Mouse (Mus musculus): ENCODE results near the gene Gm47959. TPM values are rescaled to one million over a fixed set of nuclear protein-coding genes. Genes with fewer than 3 reads are reported as not detected.

The Gm47959 gene
- polyA plus RNA-seq, 1 experiment: not detected

DNA sequence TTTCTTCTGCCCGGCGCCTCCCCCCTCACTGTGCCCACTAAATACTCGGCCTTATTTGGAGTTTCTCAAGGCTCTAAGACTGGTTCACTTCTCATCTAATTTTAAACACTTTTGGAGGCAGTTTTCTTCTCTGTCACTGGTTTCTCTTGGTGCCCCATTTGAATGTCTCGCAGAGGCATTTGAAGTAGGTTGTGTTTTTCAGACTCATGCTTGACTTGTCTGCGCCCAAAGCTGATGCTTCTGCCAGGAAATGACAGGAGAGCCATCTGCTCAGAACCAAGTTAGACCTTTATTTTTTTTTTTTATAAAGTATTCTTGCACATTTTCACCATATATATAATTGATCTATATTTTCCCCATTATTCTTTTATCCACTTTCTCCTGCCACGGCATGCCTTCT is 13.6 kb upstream of the Gm47959 start:
- Histone ChIP-seq H3K27ac (ENCODE audit: insufficient read depth, low read length) (no peak overlapping the region), H3K4me1 (ENCODE audit: control insufficient read depth, insufficient read depth, low read length) (0 out of 2 replicates have a peak, but pooled peaks cover 1% of the 10 kb centered on the region), H3K4me3 (ENCODE audit: insufficient read depth, low read length) (no peak overlapping the region)
- TF ChIP-seq POLR2A (IDR thresholded peaks at IDR 0.05; ENCODE audit: extremely low read depth, insufficient read depth, low read length) (no peak), CTCF (IDR thresholded peaks at IDR 0.05; ENCODE audit: extremely low read depth, insufficient read depth, low read length) (no peak)

DNA sequence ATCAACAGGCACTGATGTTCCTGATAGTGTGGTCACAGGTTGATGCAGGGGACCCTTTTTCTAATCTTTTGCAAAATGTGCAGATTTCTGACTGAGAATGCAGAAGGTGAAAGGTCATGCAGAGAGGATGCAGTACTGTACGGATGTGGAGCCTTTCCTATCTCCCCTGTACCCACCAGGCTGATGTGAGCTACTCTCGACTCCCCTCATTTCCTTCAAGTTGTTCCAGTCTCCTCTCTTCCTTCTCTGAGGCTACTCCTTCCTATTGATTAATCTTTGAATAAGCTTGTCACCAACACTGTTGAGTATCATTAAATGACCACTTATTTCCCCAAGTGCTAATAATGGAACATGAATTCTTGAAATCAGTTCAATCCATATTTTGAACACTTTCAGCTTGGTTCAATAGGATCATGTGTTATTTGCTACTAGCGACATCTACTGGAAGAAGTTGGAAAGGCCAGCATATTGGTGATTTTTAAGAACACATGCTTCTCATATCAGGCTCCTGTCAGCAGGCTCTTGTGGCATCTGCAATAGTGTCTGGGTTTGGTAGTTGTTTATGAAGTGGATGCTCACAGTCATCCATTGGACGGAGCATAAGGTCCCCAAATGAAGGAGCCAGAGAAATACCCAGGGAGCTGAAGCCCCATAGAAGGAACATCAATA is 12.7 kb upstream of the Gm47959 start:
- Histone ChIP-seq H3K4me3 (ENCODE audit: insufficient read depth, low read length) (no peak overlapping the region), H3K4me1 (ENCODE audit: control insufficient read depth, insufficient read depth, low read length) (0 out of 2 replicates have a peak, but pooled peaks cover 1% of the 10 kb centered on the region), H3K27ac (ENCODE audit: insufficient read depth, low read length) (no peak overlapping the region)
- TF ChIP-seq CTCF (IDR thresholded peaks at IDR 0.05; ENCODE audit: extremely low read depth, insufficient read depth, low read length): peak; percentile 46
- TF ChIP-seq POLR2A (IDR thresholded peaks at IDR 0.05; ENCODE audit: extremely low read depth, insufficient read depth, low read length): no peak

DNA sequence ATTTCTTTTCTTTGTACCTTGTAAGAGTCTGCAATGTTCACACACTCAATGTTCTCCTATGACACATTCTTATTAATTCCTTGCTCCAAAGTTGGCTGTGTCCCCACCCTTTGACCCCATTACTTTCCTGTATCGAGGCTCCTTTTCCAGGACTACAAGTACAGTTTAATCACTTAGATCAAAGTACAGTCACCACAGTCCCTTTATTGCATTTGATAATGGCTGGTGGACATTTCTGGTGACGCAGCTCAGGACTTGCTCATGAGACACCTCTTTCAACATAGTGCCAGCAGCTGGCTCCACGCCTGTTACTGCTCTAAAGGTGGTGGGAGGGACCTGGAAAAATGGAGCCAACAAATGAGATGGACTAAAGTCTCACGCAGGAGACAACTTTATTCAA is 9.3 kb upstream of the Gm47959 start:
- Histone ChIP-seq H3K27ac (ENCODE audit: insufficient read depth, low read length) (no peak overlapping the region), H3K4me3 (ENCODE audit: insufficient read depth, low read length) (no peak overlapping the region), H3K4me1 (ENCODE audit: control insufficient read depth, insufficient read depth, low read length) (0 out of 2 replicates have a peak, but pooled peaks cover 1% of the 10 kb centered on the region)
- TF ChIP-seq CTCF (IDR thresholded peaks at IDR 0.05; ENCODE audit: extremely low read depth, insufficient read depth, low read length) (no peak), POLR2A (IDR thresholded peaks at IDR 0.05; ENCODE audit: extremely low read depth, insufficient read depth, low read length) (no peak)

DNA sequence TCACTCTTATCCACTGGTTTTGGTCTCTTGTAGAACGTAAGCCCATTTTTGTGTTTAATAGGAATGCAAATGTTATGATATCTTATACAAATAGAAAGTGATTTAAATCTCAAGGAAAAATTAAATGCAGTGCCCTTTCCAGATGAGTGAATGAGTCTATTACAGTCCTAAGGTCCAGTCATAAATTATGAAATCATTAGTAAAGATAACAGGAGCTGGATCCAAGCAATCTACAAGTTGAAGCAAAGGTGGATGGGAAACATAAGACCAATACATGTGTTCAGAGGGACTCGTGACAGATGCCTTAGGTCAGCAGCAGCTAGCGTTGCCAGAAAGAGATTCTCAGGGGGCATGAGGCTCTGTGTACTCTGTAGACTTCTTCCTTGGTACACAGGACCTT is 8.8 kb upstream of the Gm47959 start:
- Histone ChIP-seq H3K27ac (ENCODE audit: insufficient read depth, low read length) (no peak overlapping the region), H3K4me3 (ENCODE audit: insufficient read depth, low read length) (no peak overlapping the region), H3K4me1 (ENCODE audit: control insufficient read depth, insufficient read depth, low read length) (0 out of 2 replicates have a peak, but pooled peaks cover 1% of the 10 kb centered on the region)
- no peak for TF ChIP-seq POLR2A (IDR thresholded peaks at IDR 0.05; ENCODE audit: extremely low read depth, insufficient read depth, low read length)

DNA sequence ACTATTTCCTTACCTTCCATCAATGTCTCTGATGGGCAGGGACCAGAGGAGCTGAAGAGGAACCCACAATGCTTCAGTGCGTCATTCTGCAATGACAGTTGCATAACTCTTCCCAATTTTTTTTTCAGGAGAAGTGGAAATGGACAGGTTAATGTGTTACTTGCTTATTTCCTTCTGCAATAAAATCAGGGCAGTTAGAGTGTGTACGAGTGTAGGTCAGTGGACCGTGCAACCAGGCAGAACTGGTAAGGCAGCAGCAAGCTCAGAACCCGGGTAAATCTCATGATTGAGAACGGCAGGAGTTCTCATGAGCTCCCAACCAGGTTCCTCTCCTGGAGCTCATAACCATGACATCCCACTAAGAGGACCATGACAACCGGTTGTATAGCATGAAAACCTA is 8.3 kb upstream of the Gm47959 start:
- Histone ChIP-seq H3K4me1 (ENCODE audit: control insufficient read depth, insufficient read depth, low read length) (0 out of 2 replicates have a peak, but pooled peaks cover 1% of the 10 kb centered on the region), H3K4me3 (ENCODE audit: insufficient read depth, low read length) (no peak overlapping the region), H3K27ac (ENCODE audit: insufficient read depth, low read length) (no peak overlapping the region)
- TF ChIP-seq POLR2A (IDR thresholded peaks at IDR 0.05; ENCODE audit: extremely low read depth, insufficient read depth, low read length) (no peak), CTCF (IDR thresholded peaks at IDR 0.05; ENCODE audit: extremely low read depth, insufficient read depth, low read length) (no peak)

DNA sequence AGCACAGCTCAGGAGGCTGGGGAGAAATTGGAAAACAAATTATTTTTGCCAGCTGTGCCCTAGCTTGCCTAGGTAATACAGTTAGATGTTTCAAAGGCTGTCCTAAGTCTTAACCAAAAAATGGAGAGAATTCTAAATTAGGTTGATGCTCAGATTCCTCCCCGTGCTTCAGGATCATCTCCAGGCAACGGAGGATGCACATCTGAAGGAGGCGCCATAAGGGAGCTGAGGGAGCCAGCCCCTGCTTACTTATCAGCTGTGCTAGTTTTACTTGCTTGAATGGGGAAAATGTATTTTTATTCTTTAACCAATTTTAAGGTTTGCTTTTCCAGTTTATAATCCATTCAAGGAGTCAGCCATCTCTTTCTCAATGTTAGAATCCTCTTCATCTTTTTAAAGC is 6.4 kb upstream of the Gm47959 start:
- H3K4me3 ChIP-seq (ENCODE audit: insufficient read depth, low read length): no peak overlapping the region

DNA sequence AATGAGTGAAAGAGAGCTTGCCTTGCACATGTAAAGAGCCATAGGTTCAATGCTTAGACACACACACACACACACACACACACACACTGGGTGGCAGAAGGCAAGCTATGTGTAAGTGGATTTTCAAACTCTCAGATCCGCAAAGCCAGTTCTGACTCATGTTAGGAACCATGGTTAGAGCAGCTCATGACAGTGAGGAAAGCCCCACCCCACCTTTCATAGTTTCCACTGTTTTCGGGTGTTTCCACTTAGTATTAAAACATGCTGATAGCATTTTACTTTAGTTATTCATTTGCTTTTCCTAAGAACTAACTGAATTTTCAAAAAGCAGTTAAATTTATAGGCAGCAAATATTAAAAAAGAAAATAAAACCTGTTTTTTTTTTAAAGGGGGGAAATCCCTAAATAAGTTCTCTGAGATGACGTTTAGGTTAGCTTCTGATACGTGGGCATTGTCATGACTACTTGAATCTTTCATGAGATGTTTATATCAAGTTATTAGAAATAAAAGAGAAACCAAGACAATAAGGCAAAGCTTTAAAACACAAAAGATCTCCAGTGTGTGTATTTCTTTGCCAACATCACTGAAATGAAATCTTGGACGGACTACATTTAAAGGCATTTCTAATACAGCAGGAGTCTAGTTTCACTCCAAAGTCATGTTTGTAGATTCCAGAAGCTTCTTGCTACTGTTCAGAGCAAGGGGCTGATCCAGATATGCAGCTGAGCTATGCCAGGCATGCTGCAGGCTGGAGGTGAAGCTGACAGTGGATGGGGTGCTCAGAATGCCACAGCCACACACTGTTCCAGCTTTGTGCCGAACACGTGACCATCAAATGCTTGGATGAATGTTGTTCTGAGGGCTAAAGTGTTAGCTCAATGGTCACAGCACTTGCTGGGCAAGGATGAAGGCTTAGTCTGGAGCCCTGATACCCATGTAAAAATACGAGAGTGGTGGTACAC is 6.2 kb downstream of the Gm47959 start:
- H3K4me1 ChIP-seq (ENCODE audit: control insufficient read depth, insufficient read depth, low read length): no peaks in the 10 kb centered on the region
- no peak overlapping the region for H3K27ac ChIP-seq (ENCODE audit: insufficient read depth, low read length)
- TF ChIP-seq CTCF (IDR thresholded peaks at IDR 0.05; ENCODE audit: extremely low read depth, insufficient read depth, low read length) (no peak), POLR2A (IDR thresholded peaks at IDR 0.05; ENCODE audit: extremely low read depth, insufficient read depth, low read length) (no peak)
- no peak overlapping the region for H3K4me3 ChIP-seq (ENCODE audit: insufficient read depth, low read length)

More for the DNA sequence above, 6.4 kb upstream of the Gm47959 start:
- Histone ChIP-seq H3K4me1 (ENCODE audit: control insufficient read depth, insufficient read depth, low read length) (no peaks in the 10 kb centered on the region), H3K27ac (ENCODE audit: insufficient read depth, low read length) (no peak overlapping the region)
- no peak for TF ChIP-seq CTCF (IDR thresholded peaks at IDR 0.05; ENCODE audit: extremely low read depth, insufficient read depth, low read length)
- TF ChIP-seq POLR2A (IDR thresholded peaks at IDR 0.05; ENCODE audit: extremely low read depth, insufficient read depth, low read length): no peak

DNA sequence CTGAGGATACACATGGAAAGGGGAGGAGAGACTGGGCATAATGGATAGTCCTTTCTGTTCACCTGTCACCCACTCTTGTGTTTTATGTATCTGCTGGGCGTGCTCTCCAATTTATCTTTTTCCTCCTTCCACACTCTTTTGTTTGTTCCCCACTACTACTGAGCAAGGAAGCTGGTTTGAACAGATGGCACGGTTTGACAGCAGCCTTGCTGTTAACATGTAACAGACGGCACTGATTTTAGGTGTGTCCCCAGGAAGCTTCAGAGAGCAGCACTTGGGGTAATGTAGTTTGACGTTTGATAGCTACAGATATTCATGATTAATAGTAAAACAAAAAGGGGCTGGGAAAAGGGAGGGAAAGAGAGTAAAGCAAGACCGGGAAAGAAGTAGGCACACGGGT is 7.1 kb downstream of the Gm47959 start:
- Histone ChIP-seq H3K27ac (ENCODE audit: insufficient read depth, low read length) (no peak overlapping the region), H3K4me3 (ENCODE audit: insufficient read depth, low read length) (no peak overlapping the region), H3K4me1 (ENCODE audit: control insufficient read depth, insufficient read depth, low read length) (no peaks in the 10 kb centered on the region)
- TF ChIP-seq CTCF (IDR thresholded peaks at IDR 0.05; ENCODE audit: extremely low read depth, insufficient read depth, low read length) (no peak), POLR2A (IDR thresholded peaks at IDR 0.05; ENCODE audit: extremely low read depth, insufficient read depth, low read length) (no peak)

DNA sequence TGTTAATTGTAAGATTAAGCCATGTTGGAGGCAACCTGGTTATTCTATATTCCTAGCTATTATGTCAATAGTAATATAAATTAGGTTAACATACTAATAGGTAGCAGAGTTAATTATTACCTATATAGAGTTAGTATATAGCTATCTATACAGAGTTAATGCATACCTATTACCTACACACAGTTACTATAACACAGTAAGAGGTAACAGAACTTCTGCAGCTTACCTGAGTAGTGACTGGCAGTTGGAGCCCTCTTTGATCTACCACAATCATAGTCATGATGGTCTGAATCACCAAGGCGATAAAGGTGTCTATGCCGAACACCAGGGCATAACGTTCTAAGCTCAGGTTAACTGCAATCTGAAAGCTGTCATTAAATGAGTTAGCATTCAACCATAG is 14.1 kb downstream of the Gm47959 start:
- Histone ChIP-seq H3K4me1 (ENCODE audit: control insufficient read depth, insufficient read depth, low read length) (no peaks in the 10 kb centered on the region), H3K4me3 (ENCODE audit: insufficient read depth, low read length) (no peak overlapping the region), H3K27ac (ENCODE audit: insufficient read depth, low read length) (no peak overlapping the region)
- TF ChIP-seq POLR2A (IDR thresholded peaks at IDR 0.05; ENCODE audit: extremely low read depth, insufficient read depth, low read length) (no peak), CTCF (IDR thresholded peaks at IDR 0.05; ENCODE audit: extremely low read depth, insufficient read depth, low read length) (no peak)
